Mouse (Mus musculus) adrenal gland, adult 2 months (tissue): ENCODE data around the gene Itih4. TPM values are rescaled to one million over a fixed set of nuclear protein-coding genes. Genes with fewer than 3 reads are reported as not detected.

Source experiments
- DNase-seq: peaks from one replicate; pipeline ENCODE4 v3.0.0; 2021
- polyA plus RNA-seq: library from polyadenylated mRNA; depleted of rRNA; stranded (reverse); fragments of >200 nt; gene quantifications from 2 replicates; pipeline ENCODE4 v1.2.3, GENCODE M21; 2012
- total RNA-seq, 2 experiments: library from RNA; stranded (reverse); gene quantifications; 2 replicates each; pipeline ENCODE4 v1.2.3; 2021

Gene Itih4
- total and polyA plus RNA-seq, 3 experiments, result 0.88 to 12.7 (median 6.2) TPM

DNA sequence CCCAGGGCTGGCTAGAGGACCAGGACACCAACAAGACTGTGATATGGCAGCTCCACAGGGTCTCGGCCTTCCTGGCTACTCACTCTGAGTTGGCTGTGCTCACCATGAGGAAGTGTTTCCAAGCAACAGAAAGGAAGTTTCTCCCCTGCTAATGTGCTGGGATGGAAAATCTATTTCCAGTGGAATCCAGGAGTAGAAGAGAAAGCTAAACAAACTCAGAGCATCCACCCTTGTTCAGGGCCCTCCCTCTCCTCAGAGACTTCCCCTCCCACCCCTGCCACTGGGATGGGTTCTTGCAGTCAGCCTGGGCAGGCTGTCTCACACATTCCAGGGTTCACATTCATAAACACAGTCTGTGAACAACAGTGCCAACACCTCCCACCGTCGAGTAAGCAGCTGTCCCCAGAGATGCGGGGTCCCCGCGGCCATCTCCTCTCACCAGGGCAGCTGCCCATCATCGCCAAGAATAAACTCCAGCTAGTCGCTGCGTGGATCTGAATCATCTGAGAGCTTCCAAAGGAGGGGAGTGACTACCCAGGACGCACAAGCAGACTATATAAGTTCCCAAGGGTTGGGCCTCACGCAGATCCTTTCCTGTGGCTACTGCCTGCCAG lies 7.2 kb upstream of the Itih4 start, which contains the start of gene Mustn1:
TSS of gene Mustn1 (plus strand) at position 243 of the 614 bp plus-strand sequence.
- no peak for DNase-seq

- no peak for DNase-seq
Observed at GRCm38 (mm10) chr14:30879794-30880193, 6.5 kb upstream of the Itih4 start.

- no peak for DNase-seq
Observed at GRCm38 (mm10) chr14:30880251-30880650, 6.0 kb upstream of the Itih4 start.

GRCm38 (mm10) chr14:30880811-30881717 lies 5.2 kb upstream of the Itih4 start:
- DNase-seq, result peak; percentile 63

DNA sequence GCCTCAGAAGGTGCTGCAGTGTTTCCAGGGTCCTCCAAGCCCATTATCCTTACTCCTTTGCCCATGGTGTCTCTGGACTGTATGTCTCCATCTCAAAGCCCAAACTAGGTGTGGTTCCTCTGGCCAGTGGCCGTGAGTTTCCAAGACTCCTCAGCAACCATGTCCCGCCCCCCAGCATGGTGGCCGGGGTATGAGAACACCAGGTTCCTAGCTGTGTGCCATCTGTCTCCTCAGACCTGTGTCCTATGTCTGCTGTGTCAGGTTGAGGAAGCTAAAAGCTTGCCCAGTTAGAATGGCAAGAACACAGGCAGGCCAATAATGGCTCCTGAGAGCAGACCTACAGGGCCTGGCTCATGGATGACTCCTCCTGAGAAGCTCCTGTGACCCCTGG lies 4.6 kb upstream of the Itih4 start:
- DNase-seq, result no peak

DNA sequence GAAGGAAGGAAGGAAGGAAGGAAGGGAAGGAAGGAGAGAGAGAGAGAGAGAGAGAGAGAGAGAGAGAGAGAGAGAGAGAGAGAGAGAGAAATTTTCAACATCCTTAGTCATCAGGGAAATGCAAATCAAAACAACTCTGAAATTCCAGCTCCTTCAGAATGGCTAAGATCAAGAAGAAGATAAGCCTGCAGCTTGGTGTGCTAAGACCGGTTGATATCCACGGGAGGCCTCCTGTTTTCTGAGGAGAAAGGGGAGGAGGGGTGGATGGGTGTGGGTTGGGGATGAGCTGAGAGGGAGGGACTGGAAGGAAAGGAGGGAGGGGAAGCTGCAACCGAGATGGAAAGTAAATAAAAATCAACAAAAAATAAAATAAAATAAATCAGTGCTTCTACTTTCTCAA lies 978 bp upstream of the Itih4 start:
- no peak for DNase-seq

DNA sequence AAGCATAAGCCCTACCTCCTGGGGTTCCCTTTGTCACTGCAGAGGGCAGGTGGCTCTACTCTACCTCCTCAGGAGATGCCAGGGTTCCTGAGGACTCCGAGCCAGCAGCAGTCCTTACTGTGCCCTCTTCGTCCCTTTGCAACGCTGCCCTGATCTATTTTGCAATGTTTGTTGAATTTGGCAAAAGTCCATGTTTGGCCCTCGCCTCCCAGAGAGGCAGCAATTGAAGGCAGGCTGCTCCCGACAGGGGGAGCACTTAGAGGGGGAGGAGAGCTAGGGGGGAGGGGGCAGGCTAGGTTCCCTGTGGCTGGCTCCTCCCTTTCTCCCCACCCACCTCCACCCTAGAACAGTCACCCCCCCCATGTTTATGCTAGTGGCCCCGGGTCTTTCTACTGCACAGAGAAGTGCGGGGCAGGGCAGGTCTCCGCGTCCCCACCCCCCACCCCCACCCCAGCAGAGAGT lies 2.0 kb downstream of the Itih4 start:
- peak; percentile 81 for DNase-seq

DNA sequence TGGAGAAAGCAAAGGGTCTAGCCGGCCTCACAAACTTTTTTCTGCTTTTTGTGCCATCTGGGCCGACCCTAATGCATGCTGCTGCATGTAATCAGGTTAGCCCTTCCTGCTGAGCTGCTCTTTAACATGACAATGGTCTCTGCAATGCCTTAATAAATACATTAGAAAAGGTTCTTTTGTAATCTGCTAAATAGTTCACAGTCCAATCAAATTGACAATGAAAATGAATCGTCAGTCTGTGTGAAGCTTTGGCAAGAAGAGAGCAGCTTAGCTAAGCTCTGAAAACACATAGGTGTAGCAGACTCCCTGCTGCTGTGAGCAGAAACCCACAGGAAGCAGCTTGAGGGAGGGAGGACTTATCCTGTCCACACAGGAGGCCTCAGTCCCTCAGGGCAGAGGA lies 13.7 kb downstream of the Itih4 start:
- no peak for DNase-seq

DNA sequence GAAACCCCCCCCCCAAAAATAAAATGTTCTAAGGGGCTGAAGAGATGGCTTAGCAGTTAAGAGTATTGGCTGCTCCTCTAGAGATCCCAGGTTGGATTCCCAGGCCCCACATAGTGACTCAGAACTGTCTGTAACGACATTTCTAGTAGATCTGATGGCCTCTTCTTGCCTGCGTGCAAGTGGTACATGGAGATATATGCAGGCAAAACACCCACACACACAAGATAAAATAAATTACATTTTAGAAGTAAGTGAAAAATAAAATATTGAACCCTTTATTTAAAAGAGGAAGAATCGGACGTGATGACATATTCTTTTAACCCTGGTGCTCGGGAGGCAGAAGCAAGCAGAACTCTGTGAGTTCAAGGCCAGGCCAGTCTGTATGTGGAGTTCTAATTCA lies 16.4 kb downstream of the Itih4 start:
- DNase-seq, result no peak

GRCm38 (mm10) chr14:30903036-30903435 lies 16.8 kb downstream of the Itih4 start:
- DNase-seq, result no peak

DNA sequence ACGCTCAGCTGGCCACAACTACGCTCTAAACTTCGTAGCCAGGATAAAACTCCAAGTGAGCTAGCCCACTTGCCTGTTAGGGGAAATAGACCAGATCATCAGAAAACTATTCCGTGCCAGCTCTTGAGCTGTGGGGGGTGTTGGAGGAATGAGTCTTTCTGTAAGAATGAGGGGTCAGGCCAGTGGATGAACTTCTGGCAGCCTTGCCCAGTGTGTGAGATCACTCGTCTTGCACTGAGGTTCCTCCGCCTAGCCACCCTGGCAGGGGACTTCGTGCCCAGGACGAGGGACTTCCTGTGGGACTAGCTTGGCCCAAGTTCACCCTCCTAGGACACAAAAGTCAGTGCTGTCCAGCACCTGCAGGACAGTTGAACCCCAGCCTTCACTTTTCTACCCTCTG lies 18.0 kb downstream of the Itih4 start:
- DNase-seq, result no peak

- no peak for DNase-seq
Observed at GRCm38 (mm10) chr14:30906001-30906400, 19.7 kb downstream of the Itih4 start.

GRCm38 (mm10) chr14:30907814-30908265 lies 21.6 kb downstream of the Itih4 start:
- DNase-seq, result no peak

DNA sequence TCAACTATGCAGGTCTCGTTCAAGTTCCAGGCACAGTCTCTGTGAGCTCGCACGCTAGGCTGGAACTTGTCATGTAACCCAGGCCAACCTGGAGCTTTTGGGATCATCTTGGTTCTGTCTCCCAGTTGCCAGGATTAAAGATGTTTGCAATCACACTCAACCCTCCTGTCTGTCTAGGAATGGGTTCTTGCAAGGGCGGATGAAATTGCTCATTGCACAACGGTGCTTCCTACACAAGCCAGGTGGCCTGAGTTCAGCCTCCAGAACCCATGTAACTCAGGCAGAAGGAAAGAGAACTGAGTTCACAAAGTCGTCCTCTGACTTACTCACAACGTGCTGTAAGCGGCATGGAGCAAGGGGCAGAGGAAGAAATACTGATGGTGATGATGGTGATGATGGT lies 24.9 kb downstream of the Itih4 start:
- DNase-seq, result no peak

- no peak for DNase-seq
Observed at GRCm38 (mm10) chr14:30912641-30913040, 26.4 kb downstream of the Itih4 start.

- DNase-seq, result no peak
Observed at GRCm38 (mm10) chr14:30913404-30913803, 27.1 kb downstream of the Itih4 start.

GRCm38 (mm10) chr14:30916516-30916915 lies 30.2 kb downstream of the Itih4 start:
- DNase-seq, result no peak

GRCm38 (mm10) chr14:30922053-30922670 lies 35.9 kb downstream of the Itih4 start:
- no peak for DNase-seq

GRCm38 (mm10) chr14:30923375-30924105 lies 37.3 kb downstream of the Itih4 start, which contains the start of gene Itih3:
Itih3 (minus strand) TSS chr14:30923760.
- no peak for DNase-seq

GRCm38 (mm10) chr14:30925492-30925891 lies 39.2 kb downstream of the Itih4 start:
- no peak for DNase-seq

- peak; percentile 60 for DNase-seq
Observed at GRCm38 (mm10) chr14:30930386-30930785, 44.1 kb downstream of the Itih4 start.

- peak; percentile 72 for DNase-seq
Observed at GRCm38 (mm10) chr14:30933351-30933750, 47.1 kb downstream of the Itih4 start.
